Mouse (Mus musculus) hindbrain, postnatal 0 days (tissue): ENCODE measurements around the gene Nacc1. TPM values are rescaled to one million over a fixed set of nuclear protein-coding genes. Genes with fewer than 3 reads are reported as not detected.

Source experiments
- ATAC-seq: fragments of 200-750 bp; cut with Nextera tagmentation; 2 replicates; pipeline ENCODE4 v1.8.0; 2017; ENCODE audit warnings: mild to moderate bottlenecking, moderate TSS enrichment, moderate library complexity
- DNase-seq: peaks from one replicate; pipeline ENCODE4 v3.0.0-alpha.2; 2015; ENCODE audit warnings: low spot score
- H3K27ac ChIP-seq: fragments of 300-500 bp; sonication (generic); 2 replicates; pipeline ENCODE4 v1.5.1; 2014; ENCODE audit warnings: mild to moderate bottlenecking
- H3K27me3 ChIP-seq: fragments of 300-500 bp; sonication (generic); 2 replicates; pipeline ENCODE4 v1.6.1; 2014; ENCODE audit warnings: low read length, mixed read lengths; ENCODE audit not compliant: insufficient read depth
- H3K36me3 ChIP-seq: fragments of 300-500 bp; sonication (generic); 2 replicates; pipeline ENCODE4 v1.6.1; 2014; ENCODE audit warnings: low read length, mixed read lengths; ENCODE audit not compliant: insufficient read depth
- H3K4me1 ChIP-seq: fragments of 300-500 bp; sonication (generic); 2 replicates; pipeline ENCODE4 v1.6.1; 2014; ENCODE audit warnings: antibody characterized with exemption, low read length, mixed read lengths; ENCODE audit not compliant: insufficient read depth
- H3K4me2 ChIP-seq: fragments of 300-500 bp; sonication (generic); 2 replicates; pipeline ENCODE4 v1.6.1; 2014; ENCODE audit warnings: low read depth, mild to moderate bottlenecking, low read length, moderate library complexity, mixed read lengths
- H3K4me3 ChIP-seq: fragments of 300-500 bp; sonication (generic); 2 replicates; pipeline ENCODE4 v1.5.1; 2014; ENCODE audit warnings: low read length
- H3K9ac ChIP-seq: fragments of 300-500 bp; sonication (generic); replicated peaks from 2 replicates; pipeline ENCODE4 v1.6.1; 2014; ENCODE audit warnings: mild to moderate bottlenecking, low read length, moderate library complexity, mixed read lengths
- H3K9me3 ChIP-seq: fragments of 300-500 bp; sonication (generic); 2 replicates; pipeline ENCODE4 v1.6.1; 2016; ENCODE audit warnings: low read length, mixed read lengths
- CTCF ChIP-seq: IDR thresholded peaks from 2 replicates; pipeline ENCODE4 v1.5.1; 2016; ENCODE audit warnings: antibody characterized with exemption, control low read depth, low read depth
- WGBS: fragments of 180-500 bp; shearing (Covaris S2); extraction: QIAGEN DNeasy Blood & Tissue Kit; methylation state at CpG from one replicate; pipeline ENCODE4 v1.1.7; 2014; 5-methylcytosine and 5-hydroxymethylcytosine counted together
- polyA plus RNA-seq: library from polyadenylated mRNA; unstranded; fragments of >200 nt; fragmentation: Nextera tagmentation; extraction: Ambion mirVana; gene quantifications from 2 replicates; pipeline ENCODE4 v1.2.1, GENCODE M21; 2015
- total RNA-seq: library from RNA; depleted of rRNA; stranded (reverse); fragments of >200 nt; gene quantifications from 2 replicates; pipeline ENCODE4 v1.2.3, GENCODE M21; 2014

Gene Nacc1
- total and polyA plus RNA-seq, 2 experiments from 2014 or later, result 14.9 to 129 TPM

- Histone ChIP-seq H3K9me3 (no peaks in the 10 kb centered on the region), H3K36me3 (no peaks in the 10 kb centered on the region), H3K4me1 (peaks cover 6% of the 10 kb centered on the region; the same call in 1 of the 2 replicates), H3K9ac (peak overlapping the region; percentile 33), H3K4me3 (peak overlapping the region; percentile 24), H3K27ac (peak overlapping the region; percentile 76), H3K4me2 (peak overlapping the region; percentile 53), H3K27me3 (no peaks in the 10 kb centered on the region)
- DNase-seq, result no peak
- TF ChIP-seq CTCF, result no peak
- no peak for ATAC-seq
- 4% methylated on average over 10 of the region's 10 CpGs for WGBS
Measured at GRCm38 (mm10) chr8:84656191-84656525, 31.5 kb downstream of the Nacc1 start.

- H3K36me3 ChIP-seq, result no peaks in the 10 kb centered on the region
Measured at GRCm38 (mm10) chr8:84655336-84656190, 32.1 kb downstream of the Nacc1 start.

GRCm38 (mm10) chr8:84654597-84654996 lies 33.1 kb downstream of the Nacc1 start:
- peak overlapping the region; percentile 76; the same call in 1 of the 2 replicates for H3K27ac ChIP-seq
- no peak for ATAC-seq
- no peak overlapping the region for H3K9ac ChIP-seq
- H3K4me1 ChIP-seq, result no peaks in the 10 kb centered on the region
- 33% methylated on average over 4 of the region's 4 CpGs for WGBS
- no peak overlapping the region for H3K4me2 ChIP-seq
- no peaks in the 10 kb centered on the region for H3K9me3 ChIP-seq
- peak; percentile 46 for TF ChIP-seq CTCF
- H3K36me3 ChIP-seq, result no peaks in the 10 kb centered on the region
- no peaks in the 10 kb centered on the region for H3K27me3 ChIP-seq
- no peak overlapping the region for H3K4me3 ChIP-seq
- no peak for DNase-seq

More at GRCm38 (mm10) chr8:84655336-84656190, 32.1 kb downstream of the Nacc1 start:
- WGBS, result 8% methylated on average over 15 of the region's 15 CpGs
- peak overlapping the region; percentile 76 for H3K27ac ChIP-seq
- ATAC-seq (peak; percentile 85), DNase-seq (peak; percentile 75)
- H3K27me3 ChIP-seq, result no peaks in the 10 kb centered on the region
- no peaks in the 10 kb centered on the region for H3K9me3 ChIP-seq
- peak overlapping the region; percentile 24 for H3K4me3 ChIP-seq
- H3K4me2 ChIP-seq, result peak overlapping the region; percentile 53
- no peak for TF ChIP-seq CTCF
- H3K9ac ChIP-seq, result peak overlapping the region; percentile 33
- 0 out of 2 replicates have a peak, but pooled peaks cover under 1% of the 10 kb centered on the region for H3K4me1 ChIP-seq

- no peaks in the 10 kb centered on the region for H3K36me3 ChIP-seq
- H3K9me3 ChIP-seq, result no peaks in the 10 kb centered on the region
- TF ChIP-seq CTCF, result no peak
- ATAC-seq (no peak), DNase-seq (no peak)
- 54% methylated on average over 9 of the region's 9 CpGs for WGBS
- no peak overlapping the region for H3K9ac ChIP-seq
- no peaks in the 10 kb centered on the region for H3K27me3 ChIP-seq
- H3K27ac ChIP-seq, result no peak overlapping the region
- H3K4me1 ChIP-seq, result no peaks in the 10 kb centered on the region
- H3K4me2 ChIP-seq, result no peak overlapping the region
- no peak overlapping the region for H3K4me3 ChIP-seq
Measured at GRCm38 (mm10) chr8:84653092-84653631, 34.5 kb downstream of the Nacc1 start.

- ATAC-seq, result peak; percentile 21; the same call in 1 of the 2 replicates
- Histone ChIP-seq H3K4me1 (0 out of 2 replicates have a peak, but pooled peaks cover 6% of the 10 kb centered on the region), H3K27me3 (no peaks in the 10 kb centered on the region), H3K9ac (no peak overlapping the region), H3K4me3 (no peak overlapping the region), H3K4me2 (no peak overlapping the region), H3K27ac (peak overlapping the region; percentile 60; the same call in 1 of the 2 replicates), H3K36me3 (no peaks in the 10 kb centered on the region), H3K9me3 (no peaks in the 10 kb centered on the region)
- WGBS, result 31% methylated on average over 3 of the region's 3 CpGs
- TF ChIP-seq CTCF, result no peak
- no peak for DNase-seq
Measured at GRCm38 (mm10) chr8:84650213-84650612, 37.4 kb downstream of the Nacc1 start.

- Histone ChIP-seq H3K4me1 (0 out of 2 replicates have a peak, but pooled peaks cover 7% of the 10 kb centered on the region), H3K27me3 (no peaks in the 10 kb centered on the region), H3K4me3 (peak overlapping the region; percentile 5; the same call in 1 of the 2 replicates), H3K36me3 (no peaks in the 10 kb centered on the region), H3K4me2 (peak overlapping the region; percentile 46), H3K27ac (no peak overlapping the region), H3K9ac (no peak overlapping the region), H3K9me3 (no peaks in the 10 kb centered on the region)
- 4% methylated on average over 14 of the region's 14 CpGs for WGBS
- TF ChIP-seq CTCF, result no peak
- DNase-seq, result peak; percentile 46
- peak; percentile 65 for ATAC-seq
Measured at GRCm38 (mm10) chr8:84647461-84647901, 40.2 kb downstream of the Nacc1 start.
